Mouse (Mus musculus): ENCODE measurements around the gene Zgpat.

- no peak for TF ChIP-seq POLR2A (IDR thresholded peaks at IDR 0.05; ENCODE audit: insufficient read length, low read depth)
- TF ChIP-seq SRF (IDR thresholded peaks at IDR 0.05; ENCODE audit: control insufficient read depth, insufficient read length, low read depth): no peak
- no peak for TF ChIP-seq MAX (IDR thresholded peaks at IDR 0.05; ENCODE audit: low read depth)
- no peak for TF ChIP-seq POLR2AphosphoS2 (IDR thresholded peaks at IDR 0.05; ENCODE audit: insufficient read length, low read depth)
- TF ChIP-seq TCF12 (IDR thresholded peaks at IDR 0.05; ENCODE audit: insufficient read depth, poor library complexity, severe bottlenecking): no peak
- no peak for TF ChIP-seq E2F4 (IDR thresholded peaks at IDR 0.05; ENCODE audit: insufficient read depth)
- TF ChIP-seq USF1 (IDR thresholded peaks at IDR 0.05; ENCODE audit: low read depth): no peak
- no peak for TF ChIP-seq CEBPB (IDR thresholded peaks at IDR 0.05; ENCODE audit: insufficient read depth, poor library complexity, severe bottlenecking)
- no peak for TF ChIP-seq MYOG (IDR thresholded peaks at IDR 0.05; ENCODE audit: control insufficient read depth in 1 of 3, insufficient read depth in 1 of 3, insufficient read length in 2 of 3, low read depth in 2 of 3)
- TF ChIP-seq MYOD1 (IDR thresholded peaks at IDR 0.05; ENCODE audit: control insufficient read depth in 1 of 3, insufficient read length in 2 of 3, low read depth in 2 of 3): no peak
Measured at GRCm38 (mm10) chr2:181384463-181384862, 19.7 kb downstream of the Zgpat start.

Data from myocyte (in vitro differentiated cells).